Mouse (Mus musculus) embryonic fibroblast, embryonic 13.5 days (primary cell): ENCODE measurements at regions not wholly inside any gene's neighbourhood (a gene's known extent, or its start where the extent isn't known, plus 50 kb on each side); places are given as distances from the start of the nearest gene placed in this dataset.

ENCODE experiments used
- CTCF ChIP-seq: IDR thresholded peaks from 2 replicates; pipeline ENCODE4 v1.5.1; 2011; ENCODE audit warnings: mild to moderate bottlenecking, control low read depth, low read length, moderate library complexity, borderline replicate concordance; ENCODE audit not compliant: insufficient read depth
- POLR2A ChIP-seq: IDR thresholded peaks from 2 replicates; pipeline ENCODE4 v1.6.1; 2011; ENCODE audit warnings: low read depth, mild to moderate bottlenecking, control low read depth, low read length, moderate library complexity

DNA sequence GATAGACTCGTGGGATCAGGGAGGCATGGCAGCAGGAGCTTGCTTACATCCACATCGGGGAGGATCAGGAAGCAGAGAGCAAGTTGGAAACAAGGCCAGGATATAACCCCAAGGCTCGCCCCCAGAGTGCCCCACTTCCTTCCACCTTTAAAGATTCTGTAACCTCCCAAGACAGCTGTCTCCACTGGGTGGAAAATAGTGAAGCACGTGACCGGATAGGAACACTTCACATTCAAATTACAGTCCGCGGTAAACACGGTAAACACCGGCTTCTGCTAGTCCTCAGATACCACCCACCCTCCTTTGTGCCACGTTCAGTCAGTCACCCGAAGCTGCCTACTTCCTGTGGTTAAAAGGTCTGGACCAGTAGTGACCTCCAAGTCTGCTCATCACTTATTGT lies 72.2 kb downstream of the Gm11011 start:
- TF ChIP-seq CTCF (no peak), POLR2A (no peak)
